Mouse (Mus musculus): Measurements from ENCODE around the gene Tet2.

- no peak for TF ChIP-seq POLR2A (IDR thresholded peaks at IDR 0.05; ENCODE audit: borderline replicate concordance, extremely low read depth, low read depth, low read length)
- TF ChIP-seq CTCF (IDR thresholded peaks at IDR 0.05; ENCODE audit: insufficient read depth, low read length): no peak
Observed at GRCm38 (mm10) chr3:133463233-133463632, 81.7 kb downstream of the Tet2 start.

Data from lung, adult 2 months (tissue).